In genomic region chr4:106921375-106922336, GRCm38 (mm10) we compare ENCODE assay signal across 8 mouse cellular contexts. TPM values are rescaled to one million over a fixed set of nuclear protein-coding genes. Genes with fewer than 3 reads are reported as not detected.
A peak's percentile ranks its signal among the peaks of the same experiment; 100 is the strongest.
DNase-seq lines count a peak whose midpoint lies in the region; ATAC-seq and TF ChIP-seq lines count a peak whose summit lies in the region.

No protein-coding gene starts in this region.

- H3K9me3 ChIP-seq in midbrain, embryonic 15.5 days, result no peaks in the 10 kb centered on the region

- H3K4me1 ChIP-seq in bone marrow, adult 2 months (ENCODE audit: control insufficient read depth, insufficient read depth, low read length), result peaks cover 3% of the 10 kb centered on the region; the same call in 1 of the 2 replicates
- peaks cover 73% of the 10 kb centered on the region for H3K4me1 ChIP-seq in midbrain, embryonic 15.5 days

- TF ChIP-seq POLR2A in bone marrow, adult 2 months (IDR thresholded peaks at IDR 0.05; ENCODE audit: borderline replicate concordance, control insufficient read depth, low read depth, low read length), result no peak

- H3K27ac ChIP-seq in bone marrow, adult 2 months (ENCODE audit: control insufficient read depth, insufficient read depth, low read depth, low read length, poor library complexity), result peak overlapping the region; percentile 35; the same call in 1 of the 2 replicates
- H3K27ac ChIP-seq in midbrain, embryonic 15.5 days, result 0 out of 2 replicates have a peak overlapping the region, but pooled peaks have one; percentile 18

- WGBS in bone marrow, adult 2 months, result 68% methylated on average over 9 of the region's 9 CpGs
- WGBS in midbrain, embryonic 15.5 days, result 51% methylated on average over 9 of the region's 9 CpGs

- no peaks in the 10 kb centered on the region for H3K27me3 ChIP-seq in midbrain, embryonic 15.5 days (replicated peaks)

- no peak overlapping the region for H3K4me3 ChIP-seq in bone marrow, adult 2 months (replicated peaks; ENCODE audit: control insufficient read depth, low read depth, low read length)
- no peak overlapping the region for H3K4me3 ChIP-seq in midbrain, embryonic 15.5 days

- no peak for TF ChIP-seq CTCF in bone marrow, adult 2 months (IDR thresholded peaks at IDR 0.05; ENCODE audit: control insufficient read depth, insufficient read depth, low read length)

- no peak overlapping the region for H3K4me2 ChIP-seq in midbrain, embryonic 15.5 days

- H3K9ac ChIP-seq in midbrain, embryonic 15.5 days, result no peak overlapping the region

- peak; percentile 93 for DNase-seq in heart, adult 11 months
- no peak for DNase-seq in heart, postnatal 25 days (ENCODE audit: low spot score)
- DNase-seq in gastrocnemius, postnatal 25 days, result peak; percentile 71
- DNase-seq in left cerebral cortex, adult 11 months (ENCODE audit: low spot score), result peak; percentile 33
- DNase-seq in retina, postnatal 1 day, result no peak
- no peak for DNase-seq in ovary, postnatal 36 days (ENCODE audit: low spot score)

- intact Hi-C loops in heart, postnatal 25 days (cut with DNase I), result no loop called here

- peaks cover 31% of the 10 kb centered on the region for H3K36me3 ChIP-seq in midbrain, embryonic 15.5 days (replicated peaks)

- ATAC-seq in midbrain, embryonic 15.5 days (replicated peaks), result peak; percentile 32; the same call in 1 of the 2 replicates

RNA-seq across cellular contexts. Expression of gene Ssbp3, which starts 11.2 kb away (rescaled TPM):
- 10 to 100 TPM; 41.6 to 45.0 TPM for total RNA-seq in heart, postnatal 25 days (2021)
- polyA plus RNA-seq in bone marrow, adult 2 months (2011; ENCODE audit: insufficient read depth, insufficient read length, low replicate concordance, missing spikeins), result 84.3 and 112 TPM in 2 replicates
- total RNA-seq in gastrocnemius, postnatal 25 days (2021), result 10 to 100 TPM; 18.7 to 19.5 TPM
- 175 and 194 TPM in 2 replicates for polyA plus RNA-seq in midbrain, embryonic 15.5 days (2015; fragmentation: Nextera tagmentation; extraction: Ambion mirVana)

Comparison
In these comparisons a context has a peak if more than half of its experiments do, and no peak if none do; other contexts are left out.
1. DNase-seq: peak in heart, adult 11 months (single experiment), gastrocnemius, postnatal 25 days (single experiment) and left cerebral cortex, adult 11 months (single experiment); none in heart, postnatal 25 days (single experiment), retina, postnatal 1 day (single experiment) and ovary, postnatal 36 days (single experiment).